Mouse (Mus musculus): ENCODE measurements around the gene Tspyl1. TPM values are rescaled to one million over a fixed set of nuclear protein-coding genes. Genes with fewer than 3 reads are reported as not detected.
"Not testable (repeated sequence)": the region's sequence is repeated elsewhere in the genome, so short reads cannot be mapped to it uniquely, and the experiment has no call there.

The Tspyl1 gene
- polyA plus RNA-seq, 1 experiment from 2014 or later = 125 TPM

DNA sequence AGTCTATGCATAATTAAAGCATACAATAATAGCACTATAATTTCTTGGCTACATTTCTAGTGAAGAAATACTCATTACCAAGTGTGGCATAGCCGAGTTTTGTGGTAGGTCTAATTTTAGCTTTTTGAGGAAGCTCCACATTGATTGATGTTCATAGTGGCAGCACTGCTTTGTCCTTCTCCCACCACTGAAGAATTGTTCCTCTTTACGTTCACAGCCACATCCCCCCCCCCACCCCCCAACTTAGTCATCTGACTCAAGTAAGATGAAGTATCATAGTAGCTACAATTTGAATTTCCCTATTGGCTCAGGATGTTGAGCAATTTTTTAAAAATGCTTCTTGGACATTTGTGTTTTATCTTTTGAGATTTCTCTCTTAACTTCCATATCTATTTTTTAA is 32.4 kb upstream of the Tspyl1 start:
- H3K9me3 ChIP-seq (ENCODE audit: control insufficient read depth, low read length) = no peaks in the 10 kb centered on the region
- H3K9ac ChIP-seq (ENCODE audit: low read depth, low read length) = no peak overlapping the region
- H3K4me1 ChIP-seq (ENCODE audit: control insufficient read depth, insufficient read depth, low read depth, low read length) = no peaks in the 10 kb centered on the region
- H3K27ac ChIP-seq (ENCODE audit: low read depth, low read length) = no peak overlapping the region
- no peaks in the 10 kb centered on the region for H3K27me3 ChIP-seq (replicated peaks; ENCODE audit: control insufficient read depth, insufficient read depth, low read length)
- ATAC-seq = no peak
- H3K4me2 ChIP-seq (ENCODE audit: low read length) = no peak overlapping the region
- 32% methylated on average over 2 of the region's 2 CpGs for WGBS
- H3K36me3 ChIP-seq (ENCODE audit: control insufficient read depth, insufficient read depth, low read length) = no peaks in the 10 kb centered on the region
- H3K4me3 ChIP-seq (ENCODE audit: low read length) = no peak overlapping the region

- H3K27me3 ChIP-seq (replicated peaks; ENCODE audit: control insufficient read depth, insufficient read depth, low read length); H3K36me3 ChIP-seq (ENCODE audit: control insufficient read depth, insufficient read depth, low read length); H3K9ac ChIP-seq (ENCODE audit: low read depth, low read length); H3K4me3 ChIP-seq (ENCODE audit: low read length); H3K27ac ChIP-seq (ENCODE audit: low read depth, low read length); H3K4me1 ChIP-seq (ENCODE audit: control insufficient read depth, insufficient read depth, low read depth, low read length); H3K4me2 ChIP-seq (ENCODE audit: low read length); H3K9me3 ChIP-seq (ENCODE audit: control insufficient read depth, low read length); ATAC-seq: not testable (repeated sequence)
- WGBS = 91% methylated on average over 9 of the region's 9 CpGs
Observed at GRCm38 (mm10) chr10:34252833-34253232, 29.2 kb upstream of the Tspyl1 start.

GRCm38 (mm10) chr10:34265106-34265505 is 16.9 kb upstream of the Tspyl1 start:
- H3K27me3 ChIP-seq (replicated peaks; ENCODE audit: control insufficient read depth, insufficient read depth, low read length) = no peaks in the 10 kb centered on the region
- H3K4me1 ChIP-seq (ENCODE audit: control insufficient read depth, insufficient read depth, low read depth, low read length) = no peaks in the 10 kb centered on the region
- no peak overlapping the region for H3K9ac ChIP-seq (ENCODE audit: low read depth, low read length)
- no peaks in the 10 kb centered on the region for H3K9me3 ChIP-seq (ENCODE audit: control insufficient read depth, low read length)
- H3K4me3 ChIP-seq (ENCODE audit: low read length) = no peak overlapping the region
- WGBS = 89% methylated on average over 4 of the region's 4 CpGs
- H3K36me3 ChIP-seq (ENCODE audit: control insufficient read depth, insufficient read depth, low read length) = no peaks in the 10 kb centered on the region
- ATAC-seq = no peak
- H3K4me2 ChIP-seq (ENCODE audit: low read length) = no peak overlapping the region
- no peak overlapping the region for H3K27ac ChIP-seq (ENCODE audit: low read depth, low read length)

DNA sequence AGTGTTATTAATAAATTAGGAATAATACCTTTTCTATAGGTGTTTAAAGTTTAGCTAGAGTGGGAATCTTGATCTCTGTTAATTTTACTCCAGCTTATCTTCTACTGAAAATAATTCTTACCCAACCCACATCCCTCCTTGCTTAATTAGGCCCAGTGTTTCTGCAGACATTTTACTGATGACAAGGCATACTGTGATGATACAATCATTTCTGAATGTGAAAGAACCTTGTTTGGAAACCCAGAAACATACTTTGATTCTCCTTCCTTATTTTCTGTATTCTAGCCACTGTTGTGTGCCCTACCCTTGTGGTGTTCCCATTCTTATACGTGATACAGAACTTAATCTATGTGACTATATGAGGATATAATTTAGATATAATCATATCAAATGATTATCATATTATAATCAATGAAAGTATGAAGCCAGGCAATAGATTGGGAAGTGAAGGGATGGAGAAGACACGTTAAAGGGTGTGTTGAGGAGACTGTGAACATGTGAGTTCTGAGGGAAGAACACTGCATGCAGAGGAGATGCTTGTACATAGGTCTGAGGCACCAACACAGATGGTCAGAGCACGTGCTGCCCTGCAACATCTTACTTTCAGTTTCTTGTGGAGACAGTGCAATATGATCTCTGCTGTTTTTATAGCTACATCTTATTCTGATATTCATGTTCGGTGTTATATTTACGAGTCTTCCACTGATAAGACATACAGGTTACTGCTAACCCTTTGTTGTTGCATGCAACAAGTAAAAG is 14.5 kb upstream of the Tspyl1 start:
- no peaks in the 10 kb centered on the region for H3K9me3 ChIP-seq (ENCODE audit: control insufficient read depth, low read length)
- H3K4me2 ChIP-seq (ENCODE audit: low read length) = no peak overlapping the region
- H3K9ac ChIP-seq (ENCODE audit: low read depth, low read length) = no peak overlapping the region
- no peak overlapping the region for H3K4me3 ChIP-seq (ENCODE audit: low read length)
- no peaks in the 10 kb centered on the region for H3K4me1 ChIP-seq (ENCODE audit: control insufficient read depth, insufficient read depth, low read depth, low read length)
- H3K27me3 ChIP-seq (replicated peaks; ENCODE audit: control insufficient read depth, insufficient read depth, low read length) = no peaks in the 10 kb centered on the region
- no peak overlapping the region for H3K27ac ChIP-seq (ENCODE audit: low read depth, low read length)
- 84% methylated on average over 5 of the region's 5 CpGs for WGBS
- no peaks in the 10 kb centered on the region for H3K36me3 ChIP-seq (ENCODE audit: control insufficient read depth, insufficient read depth, low read length)
- ATAC-seq = no peak

DNA sequence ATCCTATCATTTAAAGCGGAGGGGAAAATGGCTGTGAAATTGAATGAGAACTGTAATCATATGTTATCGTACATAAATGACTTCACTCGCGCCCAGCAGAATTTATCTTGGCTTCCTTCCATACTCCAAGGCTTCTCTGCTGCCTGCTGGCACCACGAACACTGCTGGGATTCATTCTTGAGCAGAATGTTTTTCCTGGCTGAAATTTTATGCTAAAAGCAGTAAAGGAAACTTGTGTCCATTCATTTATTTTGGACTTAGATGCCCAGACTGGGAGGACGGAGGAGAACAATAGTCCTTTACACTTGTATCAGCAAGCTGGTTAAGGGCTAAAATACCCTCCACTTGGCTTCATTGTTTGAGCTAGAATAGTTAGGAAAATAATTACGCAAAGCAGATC is 10.3 kb upstream of the Tspyl1 start:
- Histone ChIP-seq H3K9me3 (ENCODE audit: control insufficient read depth, low read length) (no peaks in the 10 kb centered on the region), H3K4me3 (ENCODE audit: low read length) (no peak overlapping the region), H3K4me2 (ENCODE audit: low read length) (peak overlapping the region; percentile 5; the same call in 1 of the 2 replicates), H3K36me3 (ENCODE audit: control insufficient read depth, insufficient read depth, low read length) (no peaks in the 10 kb centered on the region), H3K27me3 (replicated peaks; ENCODE audit: control insufficient read depth, insufficient read depth, low read length) (no peaks in the 10 kb centered on the region), H3K4me1 (ENCODE audit: control insufficient read depth, insufficient read depth, low read depth, low read length) (no peaks in the 10 kb centered on the region), H3K9ac (ENCODE audit: low read depth, low read length) (no peak overlapping the region), H3K27ac (ENCODE audit: low read depth, low read length) (no peak overlapping the region)
- ATAC-seq = no peak; the same call in 1 of the 2 replicates
- 38% methylated on average over 7 of the region's 7 CpGs for WGBS

- Histone ChIP-seq H3K4me2 (ENCODE audit: low read length) (peak overlapping the region; percentile 62), H3K4me1 (ENCODE audit: control insufficient read depth, insufficient read depth, low read depth, low read length) (peaks cover 18% of the 10 kb centered on the region), H3K27ac (ENCODE audit: low read depth, low read length) (peak overlapping the region; percentile 39; the same call in 1 of the 2 replicates), H3K9ac (ENCODE audit: low read depth, low read length) (peak overlapping the region; percentile 50), H3K36me3 (ENCODE audit: control insufficient read depth, insufficient read depth, low read length) (no peaks in the 10 kb centered on the region; the same call in 1 of the 2 replicates), H3K4me3 (ENCODE audit: low read length) (peak overlapping the region; percentile 33), H3K9me3 (ENCODE audit: control insufficient read depth, low read length) (no peaks in the 10 kb centered on the region), H3K27me3 (replicated peaks; ENCODE audit: control insufficient read depth, insufficient read depth, low read length) (no peaks in the 10 kb centered on the region)
- ATAC-seq = peak; percentile 24
- WGBS = 28% methylated on average over 13 of the region's 13 CpGs
Observed at GRCm38 (mm10) chr10:34280591-34281175, 1.3 kb upstream of the Tspyl1 start.

DNA sequence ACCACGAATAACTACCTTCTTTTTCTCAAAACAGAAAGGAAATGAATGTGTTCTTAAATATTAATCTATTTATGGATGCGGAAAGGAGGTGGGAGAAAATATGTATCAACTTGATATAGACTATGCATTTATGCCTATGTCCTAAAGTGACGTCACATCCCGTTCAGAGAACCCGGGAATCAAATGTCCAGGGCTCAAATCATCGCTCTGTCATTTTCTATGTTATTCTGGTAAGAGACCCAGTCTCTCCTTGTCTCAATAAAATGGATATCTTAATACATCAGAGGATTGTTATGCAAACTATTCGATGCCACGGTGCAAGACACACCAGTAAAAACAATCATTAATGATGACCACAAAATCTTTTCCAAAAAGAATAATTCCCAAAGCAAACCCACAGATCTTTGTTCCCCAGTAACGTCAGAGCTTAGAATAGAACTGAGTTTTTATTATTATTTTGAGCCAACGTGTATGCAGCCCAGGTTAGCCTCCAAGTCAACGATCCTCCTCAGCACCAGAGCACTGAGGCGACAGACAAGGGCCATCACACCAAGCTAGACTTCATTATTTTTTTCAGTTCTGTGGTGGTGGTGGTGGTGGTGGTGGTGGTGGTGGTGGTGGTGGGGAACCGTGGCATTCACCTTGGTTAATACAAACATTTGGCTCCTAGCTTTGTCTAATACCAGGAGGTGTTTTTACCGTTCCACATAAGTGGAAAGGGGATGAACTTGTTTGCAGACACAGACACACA is 604 bp upstream of the Tspyl1 start:
- WGBS = 18% methylated on average over 14 of the region's 14 CpGs
- peak overlapping the region; percentile 97 for H3K9ac ChIP-seq (ENCODE audit: low read depth, low read length)
- no peaks in the 10 kb centered on the region for H3K9me3 ChIP-seq (ENCODE audit: control insufficient read depth, low read length)
- H3K27ac ChIP-seq (ENCODE audit: low read depth, low read length) = peak overlapping the region; percentile 84
- 0 out of 2 replicates have a peak, but pooled peaks have one; percentile 0 for ATAC-seq
- peak overlapping the region; percentile 96 for H3K4me3 ChIP-seq (ENCODE audit: low read length)
- H3K4me2 ChIP-seq (ENCODE audit: low read length) = peak overlapping the region; percentile 81
- no peaks in the 10 kb centered on the region; the same call in 1 of the 2 replicates for H3K36me3 ChIP-seq (ENCODE audit: control insufficient read depth, insufficient read depth, low read length)
- H3K27me3 ChIP-seq (replicated peaks; ENCODE audit: control insufficient read depth, insufficient read depth, low read length) = no peaks in the 10 kb centered on the region
- peaks cover 18% of the 10 kb centered on the region for H3K4me1 ChIP-seq (ENCODE audit: control insufficient read depth, insufficient read depth, low read depth, low read length)

- Histone ChIP-seq H3K4me2 (ENCODE audit: low read length) (peak overlapping the region; percentile 81), H3K9me3 (ENCODE audit: control insufficient read depth, low read length) (no peaks in the 10 kb centered on the region), H3K4me1 (ENCODE audit: control insufficient read depth, insufficient read depth, low read depth, low read length) (peaks cover 18% of the 10 kb centered on the region), H3K36me3 (ENCODE audit: control insufficient read depth, insufficient read depth, low read length) (peaks cover 2% of the 10 kb centered on the region; the same call in 1 of the 2 replicates), H3K27me3 (replicated peaks; ENCODE audit: control insufficient read depth, insufficient read depth, low read length) (no peaks in the 10 kb centered on the region), H3K27ac (ENCODE audit: low read depth, low read length) (peak overlapping the region; percentile 91), H3K9ac (ENCODE audit: low read depth, low read length) (peak overlapping the region; percentile 97), H3K4me3 (ENCODE audit: low read length) (peak overlapping the region; percentile 96)
- WGBS = 3% methylated on average over 47 of the region's 47 CpGs
- no peak; the same call in none of the 2 replicates for ATAC-seq
Observed at GRCm38 (mm10) chr10:34282420-34283238, 639 bp downstream of the Tspyl1 start.
